Mouse (Mus musculus): ENCODE results near the gene Vmn1r212. TPM values are rescaled to one million over a fixed set of nuclear protein-coding genes. Genes with fewer than 3 reads are reported as not detected.
"Not testable (repeated sequence)": the region's sequence is repeated elsewhere in the genome, so short reads cannot be mapped to it uniquely, and the experiment has no call there.

Gene Vmn1r212
- polyA plus RNA-seq (2014; fragmentation: Nextera tagmentation; extraction: Ambion mirVana) = not detected in 2 replicates

- no peak within 1 kb of the TSS for H3K9ac ChIP-seq (replicated peaks; ENCODE audit: low read depth, low read length)
- H3K4me3 ChIP-seq (ENCODE audit: low read depth, low read length) = no peak within 1 kb of the TSS
- H3K4me1 ChIP-seq (ENCODE audit: control insufficient read depth, insufficient read depth, low read length) = no peaks in the 10 kb centered on the region
- no peak within 1 kb of the TSS for H3K27ac ChIP-seq (ENCODE audit: low read depth, low read length)
- WGBS = 85% methylated on average over 4 of the region's 4 CpGs
- no peaks in the 10 kb centered on the region for H3K9me3 ChIP-seq (ENCODE audit: control insufficient read depth, low read length)
- no peaks in the 10 kb centered on the region for H3K27me3 ChIP-seq (ENCODE audit: control insufficient read depth, insufficient read depth, low read length)
- H3K36me3 ChIP-seq (ENCODE audit: control insufficient read depth, insufficient read depth, low read length) = no peaks in the 10 kb centered on the region
- no peak for ATAC-seq (ENCODE audit: low read depth)
- H3K4me2 ChIP-seq (ENCODE audit: low read depth, low read length) = no peak within 1 kb of the TSS
Measured at GRCm38 (mm10) chr13:22884105-22884504, at the start of gene Vmn1r212. Gene Vmn1r212 (minus strand): TSS chr13:22884205.

GRCm38 (mm10) chr13:22879257-22879656 lies 4.7 kb downstream of the Vmn1r212 start:
- Histone ChIP-seq H3K9me3 (ENCODE audit: control insufficient read depth, low read length) (no peaks in the 10 kb centered on the region), H3K36me3 (ENCODE audit: control insufficient read depth, insufficient read depth, low read length) (no peaks in the 10 kb centered on the region), H3K9ac (replicated peaks; ENCODE audit: low read depth, low read length) (no peak overlapping the region), H3K4me1 (ENCODE audit: control insufficient read depth, insufficient read depth, low read length) (no peaks in the 10 kb centered on the region), H3K27ac (ENCODE audit: low read depth, low read length) (no peak overlapping the region), H3K4me2 (ENCODE audit: low read depth, low read length) (no peak overlapping the region), H3K27me3 (ENCODE audit: control insufficient read depth, insufficient read depth, low read length) (no peaks in the 10 kb centered on the region), H3K4me3 (ENCODE audit: low read depth, low read length) (no peak overlapping the region)
- 97% methylated on average over 1 of the region's 1 CpGs for WGBS
- no peak for ATAC-seq (ENCODE audit: low read depth)

- H3K4me3 ChIP-seq (ENCODE audit: low read depth, low read length) = no peak within 1 kb of the TSS
- H3K27me3 ChIP-seq (ENCODE audit: control insufficient read depth, insufficient read depth, low read length) = no peaks in the 10 kb centered on the region
- no peaks in the 10 kb centered on the region for H3K9me3 ChIP-seq (ENCODE audit: control insufficient read depth, low read length)
- H3K27ac ChIP-seq (ENCODE audit: low read depth, low read length) = no peak within 1 kb of the TSS
- H3K4me2 ChIP-seq (ENCODE audit: low read depth, low read length) = no peak within 1 kb of the TSS
- no peak for ATAC-seq (ENCODE audit: low read depth)
- 71% methylated on average over 1 of the region's 1 CpGs for WGBS
- H3K9ac ChIP-seq (replicated peaks; ENCODE audit: low read depth, low read length) = no peak within 1 kb of the TSS
- no peaks in the 10 kb centered on the region for H3K36me3 ChIP-seq (ENCODE audit: control insufficient read depth, insufficient read depth, low read length)
- no peaks in the 10 kb centered on the region for H3K4me1 ChIP-seq (ENCODE audit: control insufficient read depth, insufficient read depth, low read length)
Measured at GRCm38 (mm10) chr13:22857461-22857860, 26.5 kb downstream of the Vmn1r212 start, which contains the start of gene Vmn1r211. Gene Vmn1r211 (minus strand): TSS chr13:22857561.

- no peaks in the 10 kb centered on the region for H3K4me1 ChIP-seq (ENCODE audit: control insufficient read depth, insufficient read depth, low read length)
- H3K9me3 ChIP-seq (ENCODE audit: control insufficient read depth, low read length) = no peaks in the 10 kb centered on the region
- no peaks in the 10 kb centered on the region for H3K36me3 ChIP-seq (ENCODE audit: control insufficient read depth, insufficient read depth, low read length)
- 79% methylated on average over 4 of the region's 4 CpGs for WGBS
- H3K4me2 ChIP-seq (ENCODE audit: low read depth, low read length) = no peak overlapping the region
- no peaks in the 10 kb centered on the region for H3K27me3 ChIP-seq (ENCODE audit: control insufficient read depth, insufficient read depth, low read length)
- no peak overlapping the region for H3K4me3 ChIP-seq (ENCODE audit: low read depth, low read length)
- H3K9ac ChIP-seq (replicated peaks; ENCODE audit: low read depth, low read length) = no peak overlapping the region
- ATAC-seq (ENCODE audit: low read depth) = no peak
- H3K27ac ChIP-seq (ENCODE audit: low read depth, low read length) = no peak overlapping the region
Measured at GRCm38 (mm10) chr13:22854760-22855159, 29.2 kb downstream of the Vmn1r212 start.

- Histone ChIP-seq H3K4me2 (ENCODE audit: low read depth, low read length) (no peak overlapping the region), H3K9me3 (ENCODE audit: control insufficient read depth, low read length) (no peaks in the 10 kb centered on the region), H3K36me3 (ENCODE audit: control insufficient read depth, insufficient read depth, low read length) (no peaks in the 10 kb centered on the region), H3K4me1 (ENCODE audit: control insufficient read depth, insufficient read depth, low read length) (no peaks in the 10 kb centered on the region), H3K27me3 (ENCODE audit: control insufficient read depth, insufficient read depth, low read length) (no peaks in the 10 kb centered on the region), H3K27ac (ENCODE audit: low read depth, low read length) (no peak overlapping the region), H3K9ac (replicated peaks; ENCODE audit: low read depth, low read length) (no peak overlapping the region), H3K4me3 (ENCODE audit: low read depth, low read length) (no peak overlapping the region)
- ATAC-seq (ENCODE audit: low read depth) = no peak
- WGBS = 85% methylated on average over 1 of the region's 1 CpGs
Measured at GRCm38 (mm10) chr13:22846798-22847197, 37.2 kb downstream of the Vmn1r212 start.

- H3K27ac ChIP-seq (ENCODE audit: low read depth, low read length); H3K4me1 ChIP-seq (ENCODE audit: control insufficient read depth, insufficient read depth, low read length); H3K4me2 ChIP-seq (ENCODE audit: low read depth, low read length); H3K9me3 ChIP-seq (ENCODE audit: control insufficient read depth, low read length); H3K9ac ChIP-seq (replicated peaks; ENCODE audit: low read depth, low read length); ATAC-seq (ENCODE audit: low read depth); H3K4me3 ChIP-seq (ENCODE audit: low read depth, low read length); H3K36me3 ChIP-seq (ENCODE audit: control insufficient read depth, insufficient read depth, low read length); H3K27me3 ChIP-seq (ENCODE audit: control insufficient read depth, insufficient read depth, low read length): not testable (repeated sequence)
- WGBS = 48% methylated on average over 3 of the region's 3 CpGs
Measured at GRCm38 (mm10) chr13:22844304-22844703, 39.7 kb downstream of the Vmn1r212 start.

Other genes starting within 250 kb of the Vmn1r212 start
- gene Vmn1r207-ps, start 154.6 kb downstream of the Vmn1r212 start, polyA plus RNA-seq (2014; fragmentation: Nextera tagmentation; extraction: Ambion mirVana) = not detected in 2 replicates
- gene Vmn1r208, start 106.8 kb downstream of the Vmn1r212 start, polyA plus RNA-seq (2014; fragmentation: Nextera tagmentation; extraction: Ambion mirVana) = not detected in 2 replicates
- not detected in 2 replicates for gene Vmn1r209, start 74.5 kb downstream of the Vmn1r212 start, polyA plus RNA-seq (2014; fragmentation: Nextera tagmentation; extraction: Ambion mirVana)
- gene Vmn1r210, start 52.9 kb downstream of the Vmn1r212 start, polyA plus RNA-seq (2014; fragmentation: Nextera tagmentation; extraction: Ambion mirVana) = not detected in 2 replicates
- gene Vmn1r211, start 26.6 kb downstream of the Vmn1r212 start, polyA plus RNA-seq (2014; fragmentation: Nextera tagmentation; extraction: Ambion mirVana) = not detected in 2 replicates
- gene Vmn1r213, start 123.5 kb upstream of the Vmn1r212 start, polyA plus RNA-seq (2014; fragmentation: Nextera tagmentation; extraction: Ambion mirVana) = not detected in 2 replicates
- not detected in 2 replicates for gene Vmn1r214, start 146.2 kb upstream of the Vmn1r212 start, polyA plus RNA-seq (2014; fragmentation: Nextera tagmentation; extraction: Ambion mirVana)
- not detected in 2 replicates for gene Vmn1r215, start 183.8 kb upstream of the Vmn1r212 start, polyA plus RNA-seq (2014; fragmentation: Nextera tagmentation; extraction: Ambion mirVana)
- not detected in 2 replicates for gene Vmn1r217, start 234.0 kb upstream of the Vmn1r212 start, polyA plus RNA-seq (2014; fragmentation: Nextera tagmentation; extraction: Ambion mirVana)
- not detected in 2 replicates for gene Vmn1r218, start 248.9 kb upstream of the Vmn1r212 start, polyA plus RNA-seq (2014; fragmentation: Nextera tagmentation; extraction: Ambion mirVana)

All from neural tube, embryonic 14.5 days (tissue).